Mouse (Mus musculus): Measurements from ENCODE around the gene Tesmin.

The Tesmin gene

GRCm38 (mm10) chr19:3441092-3441491 is 52.4 kb downstream of the Tesmin start:
- no peak for DNase-seq (ENCODE audit: low read depth, low spot score)

GRCm38 (mm10) chr19:3447348-3447747 is 58.7 kb downstream of the Tesmin start:
- no peak for DNase-seq (ENCODE audit: low read depth, low spot score)

- DNase-seq (ENCODE audit: low read depth, low spot score): no peak
Measured at GRCm38 (mm10) chr19:3449248-3449647, 60.6 kb downstream of the Tesmin start.

- no peak for DNase-seq (ENCODE audit: low read depth, low spot score)
Measured at GRCm38 (mm10) chr19:3450714-3451113, 62.1 kb downstream of the Tesmin start.

- DNase-seq (ENCODE audit: low read depth, low spot score): peak; percentile 69
Measured at GRCm38 (mm10) chr19:3451170-3451569, 62.5 kb downstream of the Tesmin start.

- no peak for DNase-seq (ENCODE audit: low read depth, low spot score)
Measured at GRCm38 (mm10) chr19:3451649-3452048, 63.0 kb downstream of the Tesmin start.
